Mouse (Mus musculus): ENCODE data around the gene Epb42.

DNA sequence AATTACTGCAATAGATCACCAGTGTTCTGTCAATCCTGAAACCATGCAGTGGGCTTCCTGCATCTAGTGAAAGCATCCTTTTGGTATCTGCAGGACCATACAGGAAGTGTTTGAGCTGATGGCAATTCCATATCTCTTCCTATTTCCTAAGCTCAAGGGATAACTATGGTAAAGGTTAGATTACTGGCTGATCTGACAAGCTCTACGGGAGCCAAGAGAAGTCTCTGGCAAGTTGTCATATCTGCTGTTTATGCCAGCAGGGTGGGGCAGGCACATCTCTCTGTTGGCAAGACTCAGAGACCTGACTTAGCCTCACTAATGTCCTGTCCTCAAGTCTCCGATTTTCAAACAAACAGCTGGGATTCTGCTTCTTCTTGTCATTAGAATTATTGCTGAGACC lies 17.2 kb upstream of the Epb42 start:
- no peak for TF ChIP-seq EP300 (IDR thresholded peaks at IDR 0.05; ENCODE audit: low read depth)
- no peak for TF ChIP-seq CTCF (IDR thresholded peaks at IDR 0.05; ENCODE audit: low read depth)

All from heart, postnatal 0 days (tissue).